Mouse (Mus musculus): ENCODE measurements at regions not wholly inside any gene's neighbourhood (a gene's known extent, or its start where the extent isn't known, plus 50 kb on each side); places are given as distances from the start of the nearest gene placed in this dataset.

DNA sequence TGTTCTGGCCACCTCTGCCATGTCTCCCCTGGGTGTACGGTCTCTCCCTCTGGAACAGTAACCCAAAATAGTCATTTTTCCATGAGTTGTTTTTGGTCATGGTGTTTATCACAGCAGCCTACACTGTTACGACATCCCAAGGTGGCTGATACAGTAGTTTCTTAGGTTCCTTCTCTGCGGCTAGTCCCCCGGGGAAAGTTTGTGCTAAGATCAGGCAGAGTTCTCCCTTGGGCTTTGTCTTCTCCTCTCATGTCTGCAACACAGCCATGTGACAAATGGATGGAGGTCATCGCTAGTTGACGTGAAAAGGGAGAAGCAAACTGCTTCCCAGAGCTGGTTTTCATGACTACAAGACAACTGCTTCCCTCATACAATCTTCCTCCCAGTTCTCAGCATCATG is 56.9 kb upstream of the Serp2 start:
- no peak for ATAC-seq (ENCODE audit: low read depth)
- 93% methylated on average over 6 of the region's 6 CpGs for WGBS

DNA sequence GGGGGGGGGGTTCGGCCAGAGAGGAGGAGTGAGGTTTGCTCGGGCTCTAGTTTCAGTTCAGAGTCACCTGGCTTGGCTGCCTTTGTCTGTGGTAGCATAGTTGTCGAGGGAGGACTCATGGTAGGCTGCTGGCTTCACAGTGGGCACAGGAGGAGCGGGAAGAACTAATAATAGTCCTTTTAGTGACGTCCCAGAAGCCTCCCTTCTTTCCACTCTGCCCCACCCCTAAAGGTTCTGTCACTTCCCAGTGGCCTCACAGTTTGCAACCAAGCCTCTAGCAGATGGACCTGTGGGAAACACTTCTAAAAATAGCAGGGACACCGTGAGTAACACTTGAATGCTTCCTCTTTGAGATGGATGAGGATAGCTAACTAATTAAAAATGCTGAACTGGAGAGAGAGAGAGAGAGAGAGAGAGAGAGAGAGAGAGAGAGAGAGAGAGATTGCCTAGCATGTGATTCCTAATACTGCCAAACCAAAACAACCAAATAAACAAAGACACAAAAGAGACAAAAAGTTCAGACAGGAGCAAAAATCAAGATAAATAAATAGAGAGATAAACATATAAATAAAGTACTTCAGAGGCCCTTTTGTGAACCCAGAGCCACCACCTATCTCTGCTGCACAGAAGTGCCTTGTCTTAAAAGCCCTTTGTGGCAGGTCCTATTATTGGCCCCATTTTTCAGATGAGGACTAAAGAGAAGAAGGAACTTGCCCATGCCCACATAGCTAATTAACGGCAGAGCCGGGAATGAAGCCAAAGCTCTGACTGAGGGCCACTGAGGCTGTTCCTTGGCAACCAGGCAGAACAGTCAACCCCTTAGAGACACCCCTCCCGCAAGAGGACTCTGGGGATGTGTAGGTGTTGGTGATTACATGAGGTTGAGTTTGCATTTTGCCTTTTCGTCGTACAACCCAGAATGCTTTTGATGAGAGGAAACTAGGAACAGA is 54.0 kb upstream of the Serp2 start:
- WGBS = 28% methylated on average over 11 of the region's 11 CpGs
- Histone ChIP-seq H3K27me3 (ENCODE audit: control insufficient read depth, insufficient read depth, low read length) (no peaks in the 10 kb centered on the region), H3K9ac (replicated peaks; ENCODE audit: low read depth, low read length) (no peak overlapping the region), H3K27ac (ENCODE audit: low read depth, low read length) (no peak overlapping the region), H3K4me1 (ENCODE audit: control insufficient read depth, insufficient read depth, low read length) (peaks cover 7% of the 10 kb centered on the region), H3K4me3 (ENCODE audit: low read depth, low read length) (no peak overlapping the region), H3K9me3 (ENCODE audit: control insufficient read depth, low read length) (no peaks in the 10 kb centered on the region), H3K36me3 (ENCODE audit: control insufficient read depth, insufficient read depth, low read length) (no peaks in the 10 kb centered on the region), H3K4me2 (ENCODE audit: low read depth, low read length) (no peak overlapping the region)
- ATAC-seq (ENCODE audit: low read depth) = peak; percentile 78; the same call in 1 of the 2 replicates

More for the DNA sequence above, 56.9 kb upstream of the Serp2 start:
- Histone ChIP-seq H3K36me3 (ENCODE audit: control insufficient read depth, insufficient read depth, low read length) (no peaks in the 10 kb centered on the region), H3K4me3 (ENCODE audit: low read depth, low read length) (no peak overlapping the region), H3K27ac (ENCODE audit: low read depth, low read length) (no peak overlapping the region), H3K27me3 (ENCODE audit: control insufficient read depth, insufficient read depth, low read length) (no peaks in the 10 kb centered on the region), H3K9me3 (ENCODE audit: control insufficient read depth, low read length) (no peaks in the 10 kb centered on the region), H3K9ac (replicated peaks; ENCODE audit: low read depth, low read length) (no peak overlapping the region), H3K4me1 (ENCODE audit: control insufficient read depth, insufficient read depth, low read length) (no peaks in the 10 kb centered on the region), H3K4me2 (ENCODE audit: low read depth, low read length) (no peak overlapping the region)

Data from neural tube, embryonic 14.5 days (tissue).